Mouse (Mus musculus) urinary bladder, postnatal 25 days (tissue): ENCODE data around the gene Dnajc13.

Experiments used
- DNase-seq: peaks from one replicate; pipeline ENCODE4 v3.0.0; 2022; ENCODE audit warnings: low spot score

The Dnajc13 gene

DNA sequence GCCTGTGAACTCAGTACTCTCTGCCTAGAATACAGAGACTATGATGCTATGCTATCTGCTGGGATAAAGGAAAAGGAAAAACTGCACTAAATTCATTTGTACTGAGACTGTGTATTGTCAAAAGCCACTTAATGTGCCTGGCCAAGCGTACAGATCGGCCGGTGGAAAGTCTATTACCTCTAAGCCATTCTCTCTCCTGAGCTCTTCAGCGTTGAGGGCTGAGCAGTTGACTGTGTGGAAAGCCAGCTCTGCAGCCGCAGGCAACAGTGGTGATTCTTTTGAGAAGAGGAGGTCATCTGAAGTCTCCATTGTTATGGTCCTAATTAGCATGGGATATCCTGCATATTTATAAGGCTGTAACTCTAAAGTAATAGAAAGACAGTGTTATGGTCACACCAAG is 80.4 kb downstream of the Dnajc13 start:
- no peak for DNase-seq

- no peak for DNase-seq
These were observed 81.1 kb downstream of the Dnajc13 start for GRCm38 (mm10) chr9:104181626-104182025.

DNA sequence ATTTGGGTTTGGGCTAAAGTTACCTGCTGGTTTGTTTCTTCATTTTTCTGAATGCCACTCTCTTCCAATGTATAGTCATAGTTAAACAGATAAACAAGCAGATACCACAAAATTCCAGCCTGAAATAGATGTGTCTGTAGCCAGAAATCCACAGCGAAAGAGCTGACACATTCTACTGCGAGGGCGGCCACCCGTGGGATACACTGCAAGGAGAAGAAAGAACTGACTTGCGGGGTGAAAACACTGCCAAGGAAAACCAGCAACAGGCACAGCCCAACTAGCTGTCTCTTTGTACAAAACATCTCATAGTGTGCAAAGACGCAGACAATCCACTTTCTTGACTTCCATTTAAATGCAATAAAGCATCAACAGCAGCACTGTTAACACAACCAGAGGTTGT is 82.7 kb downstream of the Dnajc13 start:
- no peak for DNase-seq

- DNase-seq: no peak
These were observed 90.4 kb downstream of the Dnajc13 start for GRCm38 (mm10) chr9:104172342-104172741.

DNA sequence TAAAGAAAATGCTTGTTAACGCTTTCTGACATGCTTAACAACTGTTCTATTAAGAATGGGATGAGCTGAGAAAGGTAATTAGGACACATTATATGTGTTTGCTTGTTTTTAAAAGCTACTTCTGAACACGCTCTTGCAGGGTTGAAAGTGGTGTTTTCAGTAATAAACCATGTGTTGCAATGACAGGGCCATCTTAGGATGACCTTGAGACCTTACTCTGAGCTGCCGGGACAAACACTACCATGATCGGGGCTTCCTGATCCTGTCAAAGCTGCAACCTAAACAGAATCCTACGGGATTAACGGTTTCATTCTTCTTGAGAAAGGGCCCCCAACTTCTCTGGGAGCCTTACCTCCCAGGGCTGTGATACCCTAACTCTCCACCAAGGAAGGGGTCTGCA is 91.1 kb downstream of the Dnajc13 start:
- no peak for DNase-seq

GRCm38 (mm10) chr9:104169986-104170385 is 92.7 kb downstream of the Dnajc13 start:
- DNase-seq: no peak

DNA sequence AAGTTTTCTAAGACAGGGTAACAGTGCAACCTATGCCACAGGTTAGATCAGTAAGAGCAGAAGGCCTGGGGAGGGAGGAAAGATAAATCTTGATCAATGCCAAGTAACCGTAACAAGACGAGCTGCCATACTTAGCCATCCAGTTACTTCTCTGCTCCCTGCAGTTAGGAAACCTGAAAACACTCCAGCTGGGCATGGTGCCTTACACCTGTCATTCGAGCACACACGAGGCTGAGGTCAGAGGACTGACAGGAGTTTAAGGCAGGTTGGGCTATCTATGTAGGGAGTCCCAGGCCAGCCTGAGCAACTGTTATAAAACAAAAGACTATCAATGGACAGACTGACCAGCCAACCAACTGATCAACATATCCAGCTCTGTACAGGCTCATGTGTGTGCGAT is 96.8 kb downstream of the Dnajc13 start:
- DNase-seq: no peak

GRCm38 (mm10) chr9:104164194-104164593 is 98.5 kb downstream of the Dnajc13 start:
- no peak for DNase-seq

DNA sequence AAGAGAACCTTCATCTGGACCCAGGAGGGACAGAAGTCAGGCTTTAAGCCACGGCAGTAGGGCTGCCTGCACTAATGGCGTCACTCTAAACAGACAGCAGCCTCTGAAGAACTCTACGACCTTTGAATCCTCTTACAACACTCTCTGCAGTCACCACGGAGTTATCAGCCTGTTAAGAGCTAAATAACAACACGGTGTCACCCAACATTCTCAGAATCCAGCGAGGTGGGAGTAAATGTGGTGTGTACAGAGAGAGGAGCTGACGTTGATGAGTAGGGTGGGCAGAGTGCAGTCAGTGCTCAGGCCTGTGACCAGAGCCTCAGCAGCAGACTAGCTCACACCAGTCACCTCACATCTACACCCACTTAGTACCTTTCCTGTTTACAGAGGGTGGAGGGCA is 101.6 kb downstream of the Dnajc13 start:
- DNase-seq: no peak

GRCm38 (mm10) chr9:104157291-104157690 is 105.4 kb downstream of the Dnajc13 start:
- DNase-seq: no peak

GRCm38 (mm10) chr9:104156506-104156905 is 106.2 kb downstream of the Dnajc13 start:
- DNase-seq: no peak

- DNase-seq: no peak
These were observed 107.5 kb downstream of the Dnajc13 start for GRCm38 (mm10) chr9:104155100-104155715.

GRCm38 (mm10) chr9:104152121-104152520 is 110.6 kb downstream of the Dnajc13 start:
- no peak for DNase-seq

GRCm38 (mm10) chr9:104148969-104149368 is 113.8 kb downstream of the Dnajc13 start:
- DNase-seq: no peak

DNA sequence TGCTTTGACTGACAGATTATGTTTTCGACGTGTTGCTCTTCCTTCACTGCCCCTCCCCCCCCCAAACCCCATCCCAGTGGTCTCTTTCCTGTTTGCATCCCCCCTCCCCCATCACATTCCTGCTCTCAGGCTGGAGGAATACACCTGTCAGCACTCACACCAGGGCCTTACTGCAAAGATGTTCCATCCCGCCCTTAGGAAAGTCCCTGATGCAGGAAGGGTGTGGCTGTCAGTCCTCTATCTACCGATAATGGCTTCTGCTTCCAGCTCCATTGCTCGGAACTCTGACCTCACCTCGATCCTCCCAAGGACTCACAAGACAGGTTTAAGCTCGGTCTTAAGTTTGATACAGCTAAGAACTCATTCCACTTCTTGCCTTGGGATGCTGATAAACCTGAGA is 116.0 kb downstream of the Dnajc13 start:
- DNase-seq: no peak

DNA sequence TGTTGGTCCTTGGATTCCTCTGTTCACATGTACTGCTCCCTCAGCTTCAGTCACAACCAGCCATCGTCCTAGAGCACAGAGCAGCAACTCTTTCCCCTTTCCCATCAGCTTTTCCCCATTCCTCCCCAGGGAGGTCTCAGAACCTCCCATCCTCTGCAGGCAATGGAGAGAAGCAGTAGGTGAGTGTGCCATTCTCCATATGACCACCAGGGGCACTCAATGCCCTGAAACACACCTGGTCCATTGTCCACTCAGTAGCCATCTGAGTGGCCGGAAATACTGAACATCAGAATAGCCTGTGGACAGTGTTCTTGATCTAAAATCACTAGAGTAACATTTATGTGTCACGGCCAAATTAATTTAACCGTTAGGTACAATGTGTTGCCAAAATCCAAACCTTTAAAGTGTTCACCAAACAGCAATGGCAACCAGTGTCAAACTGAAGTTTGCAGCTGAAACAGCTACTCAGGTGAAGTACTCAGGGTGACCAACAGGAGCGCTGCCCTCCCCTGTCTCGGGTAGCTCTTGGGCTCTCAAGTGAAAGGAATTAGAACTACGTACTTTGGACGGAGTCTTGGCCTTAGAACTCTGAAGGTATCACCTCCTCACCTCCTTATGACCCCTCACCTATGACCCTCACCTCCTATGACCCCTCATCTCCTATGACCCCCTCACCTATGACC is 118.3 kb downstream of the Dnajc13 start:
- DNase-seq: no peak

GRCm38 (mm10) chr9:104142805-104143204 is 119.9 kb downstream of the Dnajc13 start:
- no peak for DNase-seq

DNA sequence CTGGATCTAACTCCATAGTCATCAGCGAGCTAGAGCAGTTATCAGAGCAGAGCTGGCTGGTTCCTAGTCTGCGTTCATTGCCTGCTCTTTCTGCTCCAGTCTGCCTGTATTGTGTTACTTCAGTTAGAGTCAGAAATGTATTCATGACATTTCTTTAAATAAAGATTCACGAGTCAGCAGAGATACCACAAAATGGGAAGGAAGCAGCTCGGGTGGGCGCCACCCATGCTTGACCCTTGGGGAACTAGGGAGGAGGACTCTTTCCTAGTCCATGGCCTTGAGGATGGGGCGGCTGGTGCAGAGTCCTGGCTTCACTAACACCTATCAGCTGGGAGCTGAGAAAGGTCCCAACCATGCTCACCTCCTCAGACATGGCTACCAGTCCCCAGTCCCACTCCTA is 122.4 kb downstream of the Dnajc13 start:
- DNase-seq: no peak

- DNase-seq: no peak
These were observed 132.5 kb downstream of the Dnajc13 start for GRCm38 (mm10) chr9:104130141-104130755.

DNA sequence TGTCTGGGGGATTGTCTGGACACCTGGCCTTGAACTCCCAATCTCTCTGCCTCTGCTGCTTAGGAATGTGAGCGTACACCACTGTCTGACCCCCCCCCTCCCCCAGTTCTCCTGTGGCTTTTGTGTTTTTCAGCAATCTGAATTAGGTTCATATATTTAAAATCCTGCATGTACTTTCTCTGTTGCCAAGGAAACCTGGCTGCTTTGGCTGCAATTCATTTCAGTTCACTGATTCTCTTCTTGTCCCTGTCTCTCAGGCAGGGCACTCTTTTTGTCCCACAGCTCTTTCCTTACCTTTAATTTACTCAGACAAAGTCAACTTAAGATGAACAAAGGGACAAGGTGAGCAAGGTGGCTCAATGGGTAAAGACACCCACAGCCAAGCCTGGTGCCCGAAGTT is 134.6 kb downstream of the Dnajc13 start:
- DNase-seq: no peak

GRCm38 (mm10) chr9:104126833-104127232 is 135.9 kb downstream of the Dnajc13 start, which contains the start of gene Ackr4:
TSS of gene Ackr4 (minus strand) at chr9:104126933.
- DNase-seq: no peak

DNA sequence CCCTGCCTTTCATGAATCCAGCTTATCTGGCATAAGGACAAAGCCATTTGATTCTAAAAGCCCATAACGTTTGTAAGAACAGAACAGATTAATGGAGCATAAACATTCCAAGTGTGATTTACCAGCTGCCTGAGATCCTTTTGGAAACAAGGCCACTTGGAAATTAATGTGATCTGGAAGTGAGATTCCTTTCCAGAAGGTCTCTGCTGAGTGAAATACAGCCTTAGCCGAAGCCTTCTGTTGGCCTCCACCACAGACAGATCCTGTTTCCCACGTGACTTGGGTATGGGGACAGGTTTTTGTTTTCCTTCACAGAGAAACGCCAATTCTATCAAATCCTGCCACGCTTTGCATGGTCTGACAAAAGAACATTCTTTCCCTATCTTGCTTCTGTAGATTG is 139.1 kb downstream of the Dnajc13 start:
- no peak for DNase-seq

GRCm38 (mm10) chr9:104123101-104123500 is 139.6 kb downstream of the Dnajc13 start:
- DNase-seq: no peak

DNA sequence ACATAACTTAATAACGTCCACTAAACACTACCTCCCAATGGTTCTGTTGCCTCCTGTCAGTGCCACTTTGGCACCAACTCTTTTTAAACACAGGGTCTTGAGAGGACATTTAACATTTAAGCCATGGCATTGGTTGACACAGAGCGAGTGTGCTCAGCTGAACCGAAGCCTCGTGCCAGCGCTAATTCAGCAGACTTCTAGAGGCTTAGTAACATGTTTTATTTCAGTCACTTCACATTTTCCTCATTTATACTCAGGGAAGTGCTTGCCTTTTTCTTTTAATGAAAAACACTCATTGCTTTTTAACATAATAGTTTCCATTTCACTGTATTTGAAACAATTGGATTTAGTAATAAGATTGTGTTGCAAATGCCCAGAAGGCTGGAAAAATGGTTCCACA is 153.6 kb downstream of the Dnajc13 start:
- no peak for DNase-seq
